Mouse (Mus musculus): ENCODE measurements at regions not wholly inside any gene's neighbourhood (a gene's known extent, or its start where the extent isn't known, plus 50 kb on each side); places are given as distances from the start of the nearest gene placed in this dataset.

DNA sequence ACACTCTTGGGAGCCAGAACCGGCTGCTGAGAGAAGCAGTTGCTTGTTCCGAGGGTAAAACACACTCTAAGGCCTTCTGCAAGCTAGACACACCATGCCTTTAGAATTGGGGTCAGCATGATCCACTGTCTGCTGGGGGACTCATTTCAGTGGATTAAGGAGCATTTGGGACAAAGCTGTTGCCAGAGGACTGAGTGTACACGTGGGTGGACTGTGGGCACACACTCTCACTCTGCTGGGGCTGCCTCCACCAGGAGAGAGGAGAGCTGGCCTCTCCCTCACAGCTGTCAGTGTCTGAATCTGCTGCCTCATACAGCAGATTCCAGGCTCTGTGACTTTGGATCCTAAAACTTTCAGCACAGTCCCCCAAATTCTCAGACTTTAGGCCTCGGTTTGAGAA lies 161.2 kb upstream of the Rreb1 start:
- no peak for DNase-seq (ENCODE audit: low read depth, low spot score)

GRCm38 (mm10) chr13:37619841-37620725 lies 158.1 kb upstream of the Rreb1 start:
- no peak for DNase-seq (ENCODE audit: low read depth, low spot score)

DNA sequence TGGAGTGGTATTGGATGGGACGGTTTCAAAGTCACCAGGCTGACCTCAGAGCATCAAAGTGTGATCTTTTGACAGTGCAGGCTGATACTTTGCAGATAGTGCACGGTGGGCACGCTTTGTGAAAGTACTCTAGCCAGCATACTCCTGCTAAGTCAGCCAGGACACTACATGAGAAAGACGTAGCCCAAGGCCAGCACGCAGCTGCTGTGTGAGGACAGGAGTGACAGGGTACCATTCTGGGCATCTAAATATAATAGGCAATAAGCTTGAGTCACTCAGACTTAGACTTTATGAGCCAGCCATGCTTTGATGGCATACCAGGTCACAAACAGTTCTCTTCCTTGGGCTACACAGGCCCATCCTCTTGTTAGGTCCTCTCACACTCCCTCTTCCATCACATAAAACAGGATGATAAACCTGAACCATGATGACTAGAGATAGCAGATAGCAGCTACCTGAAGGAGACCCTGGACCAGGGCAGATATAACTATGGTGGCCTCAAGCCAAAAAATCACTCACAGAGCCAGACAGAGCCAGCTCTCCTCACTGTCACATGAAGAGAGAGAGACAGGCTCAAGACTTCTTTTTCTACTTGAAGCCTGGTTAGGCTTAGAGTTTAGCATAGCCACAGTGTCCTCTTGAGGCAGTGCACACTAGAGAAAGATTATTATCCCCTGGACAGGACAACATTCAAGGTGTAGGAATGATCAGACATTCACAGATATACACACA lies 156.7 kb upstream of the Rreb1 start:
- DNase-seq (ENCODE audit: low read depth, low spot score): no peak

DNA sequence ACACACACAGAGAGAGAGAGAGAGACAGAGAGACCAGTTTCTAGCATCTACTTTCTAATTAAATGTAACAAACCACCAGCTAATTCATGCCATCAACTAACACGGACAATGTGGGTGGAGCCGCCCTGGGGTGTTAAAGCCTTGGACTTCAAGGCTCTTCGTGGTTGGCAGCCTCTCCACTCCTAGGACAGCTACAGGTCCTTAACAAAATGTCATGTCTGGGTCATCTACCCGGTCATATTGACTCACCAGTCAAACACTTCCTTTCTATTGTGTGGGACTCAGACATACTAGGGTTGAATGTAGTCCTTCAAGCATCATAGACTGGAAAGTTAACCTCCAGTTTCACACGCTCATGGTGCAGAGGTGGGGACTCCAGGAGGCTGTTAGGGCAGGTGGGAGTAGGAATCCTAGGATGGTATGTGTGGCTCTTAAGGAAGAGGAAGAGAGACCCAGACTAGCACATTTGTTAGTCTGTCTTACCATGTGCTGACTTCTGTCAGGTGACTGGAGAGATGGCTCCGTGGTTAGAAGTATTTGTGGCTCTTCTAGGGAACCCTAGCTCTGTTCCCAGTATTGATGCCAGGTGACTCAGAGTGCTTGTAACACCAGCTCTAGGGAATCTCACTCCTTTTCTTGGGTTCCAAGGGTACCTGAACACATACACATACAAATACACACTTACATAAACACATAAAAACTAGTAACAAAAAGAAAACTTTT lies 155.7 kb upstream of the Rreb1 start:
- no peak for DNase-seq (ENCODE audit: low read depth, low spot score)

DNA sequence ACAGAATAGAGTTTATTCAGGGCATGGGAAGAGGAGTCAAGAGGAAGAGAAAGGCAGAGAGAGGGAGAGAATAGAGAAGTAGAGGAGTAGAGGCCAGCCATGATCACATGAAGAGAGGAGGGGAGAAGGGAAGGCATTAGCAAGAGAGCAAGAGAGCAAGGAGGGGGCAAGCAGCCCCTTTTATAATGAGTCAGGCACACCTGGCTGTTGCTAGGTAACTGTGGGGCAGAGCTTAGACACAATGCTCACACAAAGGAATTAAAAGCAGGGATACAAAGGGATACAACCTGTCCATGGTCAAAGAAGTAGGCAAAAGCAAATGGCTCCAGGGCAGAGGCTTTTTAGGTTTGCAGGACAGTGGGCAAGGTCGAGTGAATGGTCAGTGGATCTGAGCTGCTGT lies 153.5 kb upstream of the Rreb1 start:
- no peak for DNase-seq (ENCODE audit: low read depth, low spot score)

GRCm38 (mm10) chr13:37625532-37626235 lies 152.5 kb upstream of the Rreb1 start:
- no peak for DNase-seq (ENCODE audit: low read depth, low spot score)

DNA sequence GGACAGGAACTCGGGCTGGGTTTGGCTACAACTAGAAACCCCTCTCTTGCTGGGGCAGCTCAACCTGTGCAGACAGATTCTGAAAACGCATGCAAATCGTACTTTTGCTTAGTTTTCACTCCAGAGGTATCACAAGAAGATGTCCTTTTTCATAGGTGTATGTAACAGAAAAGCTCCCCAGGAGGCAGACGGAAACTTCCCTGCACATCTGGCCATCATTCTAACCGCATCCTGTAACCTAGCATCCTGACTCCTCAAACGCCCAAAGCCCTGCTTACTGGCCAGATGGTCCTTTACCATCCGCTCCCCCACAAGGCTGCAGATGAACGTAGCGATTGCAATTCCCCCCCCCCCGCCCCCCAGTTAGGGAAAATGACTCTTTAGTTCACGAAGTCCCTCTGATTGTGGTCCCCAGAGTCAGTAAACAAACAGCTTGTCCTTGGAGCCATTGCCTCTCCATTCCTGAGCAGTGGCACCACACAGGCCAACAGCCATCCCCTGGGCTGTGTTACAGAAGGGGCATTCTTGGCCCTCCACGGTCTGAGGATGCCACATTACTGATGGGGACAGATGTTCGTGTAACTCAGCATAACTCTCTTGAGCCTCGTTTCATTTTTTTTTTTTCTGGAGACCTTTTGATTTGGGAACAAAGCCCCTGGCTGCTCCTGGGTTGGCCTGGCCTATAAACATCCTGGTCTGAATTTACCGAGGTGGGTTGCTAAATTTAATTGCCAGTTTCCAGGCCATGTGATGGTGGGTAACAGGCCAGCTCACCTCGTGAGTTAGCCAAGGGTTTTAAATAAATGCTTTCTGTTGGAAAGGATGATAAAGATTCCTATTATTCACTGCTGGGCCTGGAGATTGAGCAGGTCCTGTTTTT lies 149.6 kb upstream of the Rreb1 start:
- DNase-seq (ENCODE audit: low read depth, low spot score): no peak

- no peak for DNase-seq (ENCODE audit: low read depth, low spot score)
Measured at GRCm38 (mm10) chr13:37629271-37629899, 148.8 kb upstream of the Rreb1 start.

DNA sequence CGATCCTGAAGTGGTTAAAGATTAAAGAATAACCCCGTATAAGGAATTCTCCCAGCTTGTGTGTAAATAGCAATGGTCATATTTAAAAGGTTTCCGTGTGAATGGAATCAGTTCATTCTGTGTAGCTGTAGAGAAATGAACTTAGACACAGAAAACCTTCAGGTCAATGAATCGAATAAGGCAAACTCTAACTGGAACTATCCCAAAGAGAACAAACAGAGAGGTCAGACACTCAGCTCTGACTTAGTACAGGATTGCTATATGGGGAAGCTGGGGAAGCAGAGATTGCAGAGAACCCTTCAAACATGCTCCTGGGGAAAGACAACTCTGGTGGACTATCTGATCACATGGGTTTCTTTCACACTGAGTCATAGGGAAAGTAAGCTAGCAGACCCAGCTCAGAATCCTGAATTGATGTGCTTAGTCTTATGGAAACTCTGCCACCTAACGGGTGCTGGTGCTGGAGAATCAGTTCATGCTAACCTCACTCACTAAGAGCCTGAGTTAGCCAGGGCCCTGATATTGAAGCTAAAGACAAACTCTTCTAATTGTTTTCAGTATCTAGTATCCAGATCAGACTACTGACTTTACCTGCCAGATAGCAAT lies 145.3 kb upstream of the Rreb1 start:
- DNase-seq (ENCODE audit: low read depth, low spot score): no peak

- DNase-seq (ENCODE audit: low read depth, low spot score): no peak
Measured at GRCm38 (mm10) chr13:37636363-37636762, 141.8 kb upstream of the Rreb1 start.

GRCm38 (mm10) chr13:37637151-37637550 lies 141.0 kb upstream of the Rreb1 start:
- DNase-seq (ENCODE audit: low read depth, low spot score): no peak

DNA sequence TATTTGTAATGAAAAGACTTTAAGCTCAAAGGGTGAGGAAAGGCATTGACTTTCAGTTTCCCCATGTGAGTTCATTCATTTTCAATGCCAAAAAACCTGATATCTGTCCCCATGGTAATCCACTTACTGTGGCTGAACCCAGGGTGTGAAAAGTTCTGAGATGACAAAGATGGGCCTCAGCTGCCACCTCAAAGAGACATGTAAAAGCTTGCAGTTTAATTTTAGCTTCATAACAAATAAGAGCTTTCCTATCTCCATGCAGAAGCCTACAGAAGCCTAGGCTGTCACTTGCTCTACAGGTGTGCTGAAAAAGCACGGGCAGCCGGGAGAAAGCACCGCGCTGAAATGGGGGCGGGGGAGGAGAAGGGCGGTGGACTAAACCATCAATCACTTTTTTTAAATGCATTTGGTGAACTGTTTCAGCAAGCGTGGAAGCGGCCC lies 140.1 kb upstream of the Rreb1 start:
- DNase-seq (ENCODE audit: low read depth, low spot score): no peak

DNA sequence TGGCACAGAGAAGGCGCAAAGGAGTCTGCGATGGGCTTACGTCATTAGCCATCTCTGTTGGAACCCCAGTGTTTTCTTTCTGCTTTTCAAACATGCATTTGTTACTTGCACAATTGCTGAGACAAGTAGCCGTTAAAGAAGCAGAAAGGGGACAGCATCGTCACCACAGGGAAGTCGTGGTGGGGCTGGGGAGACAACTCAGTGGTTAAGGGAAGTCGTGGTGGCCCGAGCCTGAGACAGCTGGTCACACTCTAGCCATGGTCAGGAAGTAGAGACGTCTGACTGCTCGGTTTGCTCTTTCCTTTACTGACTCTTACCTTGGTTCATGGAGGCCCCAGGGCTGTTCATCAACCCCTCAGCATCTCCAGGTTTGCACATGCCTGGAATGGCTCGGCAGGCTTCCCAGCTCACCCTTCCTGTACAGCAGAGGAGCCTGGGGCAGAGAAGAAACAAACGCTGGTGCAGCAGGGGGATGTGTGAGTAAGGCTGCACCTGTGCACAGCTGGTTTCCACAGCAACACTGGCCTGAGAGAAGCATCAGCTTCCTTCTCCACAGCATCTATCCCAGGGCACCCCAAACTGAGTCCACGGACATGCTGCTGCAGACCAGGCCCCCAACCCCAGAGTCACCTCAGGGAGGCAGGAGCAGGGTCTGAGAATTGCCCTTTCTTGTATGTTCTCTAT lies 135.6 kb upstream of the Rreb1 start:
- no peak for DNase-seq (ENCODE audit: low read depth, low spot score)

DNA sequence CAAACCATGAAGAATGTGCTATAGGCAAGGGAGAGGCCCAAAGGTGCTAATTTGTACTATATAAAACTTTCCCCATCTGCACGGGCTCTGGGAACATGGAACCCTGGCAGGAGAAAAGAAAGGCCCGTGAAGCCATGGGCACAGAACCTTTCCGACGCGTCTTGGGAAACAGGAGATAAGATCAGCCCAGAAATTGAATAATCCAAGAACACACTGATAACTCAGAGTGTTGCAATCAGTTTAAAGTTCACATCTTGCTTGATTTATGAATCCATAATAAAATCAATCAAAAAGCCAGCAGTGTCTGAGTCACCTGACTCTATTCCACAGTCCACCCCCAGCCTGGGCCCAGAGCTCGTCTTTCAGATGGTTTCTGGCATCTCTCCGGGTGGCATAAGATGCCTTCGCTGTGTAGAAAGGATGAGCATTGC lies 133.4 kb upstream of the Rreb1 start:
- DNase-seq (ENCODE audit: low read depth, low spot score): no peak

GRCm38 (mm10) chr13:37649467-37650080 lies 128.6 kb upstream of the Rreb1 start:
- DNase-seq (ENCODE audit: low read depth, low spot score): no peak

GRCm38 (mm10) chr13:37651221-37651946 lies 126.8 kb upstream of the Rreb1 start:
- DNase-seq (ENCODE audit: low read depth, low spot score): no peak

DNA sequence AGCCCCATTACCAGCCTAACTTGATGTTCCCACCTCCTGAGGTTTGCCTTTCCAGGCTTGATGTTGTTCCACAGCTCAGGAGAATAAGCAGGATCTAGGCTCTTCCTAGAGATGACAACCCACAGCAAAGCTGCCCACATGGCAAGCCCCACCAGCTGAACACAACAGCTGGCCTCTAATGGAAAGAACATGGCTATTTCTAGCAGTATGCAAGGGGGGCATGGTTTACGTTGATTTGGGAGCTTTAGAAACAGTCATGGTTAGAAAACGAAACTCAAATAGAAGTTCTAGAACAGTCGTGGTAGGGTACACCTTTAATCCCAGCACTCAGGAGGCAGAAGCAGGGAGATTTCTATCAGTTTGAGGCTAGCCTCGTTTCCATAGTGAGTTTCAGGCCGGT lies 123.5 kb upstream of the Rreb1 start:
- no peak for DNase-seq (ENCODE audit: low read depth, low spot score)

DNA sequence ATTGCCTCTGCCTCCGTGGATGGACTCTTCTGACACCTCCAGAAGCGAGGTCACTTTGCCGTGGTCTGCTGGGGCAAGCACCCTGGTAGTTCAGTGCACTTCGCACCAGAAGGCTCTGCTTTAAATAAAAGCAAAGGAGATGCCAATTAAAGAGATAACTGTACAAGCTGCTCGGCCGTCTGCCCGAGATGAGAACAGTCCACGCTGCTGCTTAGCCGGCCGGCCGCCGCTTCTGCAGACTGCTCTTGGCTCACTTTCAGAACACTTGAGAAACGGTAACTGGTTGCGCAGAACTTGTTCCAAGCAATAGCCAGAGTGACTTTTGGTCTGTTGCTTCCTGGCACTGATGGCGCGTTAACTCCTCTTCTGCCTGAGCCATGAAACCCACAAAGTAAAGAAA lies 121.0 kb upstream of the Rreb1 start:
- no peak for DNase-seq (ENCODE audit: low read depth, low spot score)

All from WW6 (cell line).